Mouse (Mus musculus) megakaryocyte progenitor cell, adult 5-6 weeks (primary cell): ENCODE measurements around the gene Defb5. TPM values are rescaled to one million over a fixed set of nuclear protein-coding genes. Genes with fewer than 3 reads are reported as not detected.
"Not testable (repeated sequence)": the region's sequence is repeated elsewhere in the genome, so short reads cannot be mapped to it uniquely, and the experiment has no call there.

Experiments used
- ATAC-seq: replicated peaks from 2 replicates; pipeline ENCODE4 v1.8.0; 2016; ENCODE audit warnings: mild to moderate bottlenecking, moderate TSS enrichment, inconsistent platforms; ENCODE audit not compliant: poor library complexity
- total RNA-seq, 2 experiments: library from RNA; stranded (forward) in 1 of 2; stranded (reverse) in 1 of 2; fragments of 157-497, 149-512 nt in 1 of 2; fragments of 200-1000 nt in 1 of 2; gene quantifications; 2 replicates each; pipeline versions ENCODE4 v1.2.3 to v1.2.4; 2015 to 2017

Defb5 gene
- total RNA-seq (2015): not detected in 2 replicates
- not detected in 2 replicates for total RNA-seq (2017)

DNA sequence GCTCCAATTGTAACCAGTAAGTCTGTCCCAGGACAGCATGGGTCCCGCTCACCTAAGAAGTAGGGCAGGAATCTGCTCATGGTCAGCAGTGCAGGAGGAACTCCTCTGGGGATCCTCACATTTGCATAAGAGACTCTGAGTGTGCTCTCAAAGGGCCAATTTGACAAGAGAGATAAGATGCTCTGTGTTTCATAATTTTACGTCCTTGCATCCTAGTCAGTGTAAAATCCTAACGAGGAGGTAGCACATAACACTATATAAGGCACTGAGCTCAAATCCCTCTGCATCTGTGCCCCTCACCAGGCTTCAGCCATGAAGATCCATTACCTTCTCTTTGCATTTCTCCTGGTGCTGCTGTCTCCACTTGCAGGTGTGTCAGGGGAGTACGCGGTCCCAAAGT lies at the start of gene Defb5:
Gene Defb5 (plus strand): TSS at position 301 of the 400 bp plus-strand sequence.
- no peak for ATAC-seq

DNA sequence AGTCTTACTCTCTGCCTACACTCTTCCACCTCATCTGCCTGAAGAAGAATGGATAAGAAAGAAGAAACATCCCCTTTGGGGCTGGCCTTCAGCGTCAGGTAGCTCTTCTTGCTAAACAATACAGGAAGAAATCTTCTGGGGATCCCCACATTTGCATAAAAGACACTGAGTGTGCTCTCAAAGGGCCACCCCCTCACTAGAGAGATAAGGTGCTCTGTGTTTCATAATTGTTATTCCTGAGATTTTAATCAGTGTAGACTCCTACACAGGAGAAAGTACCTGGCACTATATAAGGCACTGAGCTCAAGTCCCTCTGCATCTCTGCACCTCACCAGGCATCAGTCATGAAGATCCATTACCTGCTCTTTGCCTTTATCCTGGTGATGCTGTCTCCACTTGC lies 22.2 kb upstream of the Defb5 start, which contains the start of gene Defb6:
Gene Defb6 (plus strand): TSS at position 318 of the 400 bp plus-strand sequence.
- no peak for ATAC-seq

DNA sequence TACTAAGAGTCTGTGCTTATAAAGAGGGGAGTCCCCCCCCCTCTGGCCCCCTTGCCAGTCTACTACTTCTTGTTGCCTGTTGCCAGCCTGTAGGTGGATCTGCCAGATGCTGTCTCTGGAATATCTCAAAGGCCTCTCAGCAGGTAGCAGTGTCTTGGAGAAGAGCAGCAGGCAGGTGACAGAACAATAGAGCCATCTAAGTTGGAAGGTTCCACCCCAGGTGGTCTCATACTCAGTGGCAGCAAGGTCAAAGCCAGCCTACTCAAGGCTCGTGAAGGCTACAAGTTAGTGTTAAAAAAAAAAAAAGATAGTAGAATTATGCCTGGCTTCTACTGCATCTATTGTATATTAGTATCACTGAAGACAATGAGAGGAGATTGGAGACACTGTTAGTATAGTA lies 9.3 kb upstream of the Defb5 start:
- no peak for ATAC-seq

DNA sequence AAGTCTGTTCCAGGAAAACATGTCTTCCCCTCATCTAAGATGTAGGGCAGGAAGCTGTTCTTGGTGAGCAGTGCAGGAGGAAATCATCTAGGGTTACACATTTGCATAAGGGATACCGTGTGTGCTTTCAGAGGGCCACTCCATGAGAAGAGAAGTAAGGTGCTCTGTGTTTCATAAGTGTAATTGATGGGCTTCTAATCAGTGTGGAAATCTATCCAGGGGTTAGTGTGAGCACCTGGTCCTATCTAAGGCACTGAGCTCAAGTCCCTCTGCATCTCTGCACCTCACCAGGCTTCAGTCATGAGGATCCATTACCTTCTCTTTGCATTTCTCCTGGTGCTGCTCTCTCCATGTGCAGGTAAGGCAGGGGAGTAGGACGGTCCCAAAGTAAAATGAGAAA lies 7.8 kb upstream of the Defb5 start, which contains the start of gene Defb46:
Gene Defb46 (plus strand): TSS at position 301 of the 400 bp plus-strand sequence.
- no peak for ATAC-seq

DNA sequence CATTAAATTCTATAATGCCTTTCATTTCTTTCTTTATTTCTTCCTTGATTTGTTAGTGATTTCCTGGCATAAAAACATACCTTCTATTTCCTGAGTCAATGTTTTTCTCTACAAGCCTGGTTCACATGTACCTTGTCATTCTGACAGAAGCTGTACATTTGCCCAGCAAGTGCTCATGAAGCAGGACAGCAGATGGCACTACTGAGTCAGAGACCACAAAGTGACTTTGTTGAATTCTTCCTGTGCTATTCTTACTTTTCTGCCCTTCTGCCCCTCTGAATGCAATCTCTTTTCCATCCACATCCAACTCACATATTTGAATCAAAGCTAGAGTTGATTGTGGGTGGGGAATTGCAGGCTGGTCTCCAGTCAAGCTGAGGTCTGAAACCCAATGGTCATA lies 10.8 kb downstream of the Defb5 start:
- ATAC-seq: no peak

DNA sequence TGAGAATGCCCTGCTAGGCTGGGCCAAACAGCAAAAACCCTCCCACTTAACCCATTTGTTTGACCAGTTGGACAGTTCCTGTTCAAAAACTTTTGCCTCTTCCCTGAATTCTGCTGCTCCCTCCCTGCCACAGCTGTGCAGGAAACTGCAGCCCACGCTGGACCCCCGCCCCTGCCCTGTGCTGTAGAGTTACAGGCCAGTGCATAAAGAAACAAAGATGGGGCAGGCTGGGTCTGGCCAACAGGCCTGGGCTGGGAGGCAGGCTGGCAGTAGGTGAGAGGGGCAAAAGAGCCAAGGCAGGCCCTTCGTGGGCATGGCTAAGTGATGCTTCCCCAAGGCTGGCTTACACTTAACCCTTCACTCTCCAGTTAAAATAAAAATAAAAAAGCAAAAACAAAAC lies 12.3 kb downstream of the Defb5 start:
- no peak for ATAC-seq

DNA sequence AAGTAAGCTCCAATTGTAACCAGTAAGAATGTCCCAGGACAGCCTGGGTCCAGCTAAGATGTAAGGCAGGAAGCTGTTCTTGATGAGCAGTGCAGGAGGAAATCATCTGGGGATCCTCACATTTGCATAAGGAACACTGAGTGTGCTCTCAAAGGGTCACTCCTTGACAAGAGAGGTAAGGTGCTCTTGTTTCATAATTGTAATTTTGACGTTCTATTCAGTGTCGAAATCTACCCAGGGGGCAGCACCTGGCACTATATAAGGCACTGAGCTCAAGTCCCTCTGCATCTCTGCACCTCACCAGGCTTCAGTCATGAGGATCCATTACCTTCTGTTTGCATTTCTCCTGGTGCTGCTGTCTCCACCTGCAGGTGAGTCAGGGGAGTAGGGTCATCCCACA lies 45.7 kb downstream of the Defb5 start, which contains the start of gene Defb3:
Gene Defb3 (plus strand): TSS at position 301 of the 400 bp plus-strand sequence.
- ATAC-seq: not testable (repeated sequence)

DNA sequence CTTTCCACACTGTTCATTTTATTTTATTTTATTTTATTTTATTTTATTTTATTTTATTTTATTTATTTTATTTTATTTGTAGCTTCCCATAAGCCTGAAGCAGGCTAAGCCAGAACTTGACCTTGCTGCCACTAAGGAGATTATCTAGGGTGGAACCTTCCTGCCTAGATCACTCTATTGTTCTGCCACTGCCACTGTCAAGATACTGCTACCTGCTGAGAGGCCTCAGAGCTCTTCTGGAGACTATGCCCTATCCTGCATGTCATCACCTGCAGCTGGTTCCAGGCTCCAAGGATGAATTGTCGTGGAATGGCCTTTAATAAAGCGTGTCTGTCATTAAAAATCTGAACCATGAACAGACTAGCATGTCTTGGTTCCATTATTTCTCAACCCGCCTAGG lies 51.0 kb downstream of the Defb5 start:
- not testable (repeated sequence) for ATAC-seq

Other genes with a start within 250 kb of the Defb5 start
- gene Defb38, start 221.0 kb upstream of the Defb5 start, total RNA-seq (2015): not detected in 2 replicates
- not detected in 2 replicates for gene Defb38, start 221.0 kb upstream of the Defb5 start, total RNA-seq (2017)
- gene Defb39, start 182.8 kb upstream of the Defb5 start, total RNA-seq (2015): not detected in 2 replicates
- gene Defb39, start 182.8 kb upstream of the Defb5 start, total RNA-seq (2017): not detected in 2 replicates
- gene Defb12, start 132.7 kb upstream of the Defb5 start, total RNA-seq (2015): not detected in 2 replicates
- gene Defb12, start 132.7 kb upstream of the Defb5 start, total RNA-seq (2017): not detected in 2 replicates
- not detected in 2 replicates for gene Defb34, start 123.8 kb upstream of the Defb5 start, total RNA-seq (2015)
- not detected in 2 replicates for gene Defb34, start 123.8 kb upstream of the Defb5 start, total RNA-seq (2017)
- not detected in 2 replicates for gene Gm45826, start 106.8 kb upstream of the Defb5 start, total RNA-seq (2015)
- gene Gm45826, start 106.8 kb upstream of the Defb5 start, total RNA-seq (2017): not detected in 2 replicates
- gene Defb14, start 53.2 kb upstream of the Defb5 start, total RNA-seq (2015): not detected in 2 replicates
- gene Defb14, start 53.2 kb upstream of the Defb5 start, total RNA-seq (2017): not detected in 2 replicates
- gene Defb4, start 48.9 kb upstream of the Defb5 start, total RNA-seq (2015): not detected in 2 replicates
- gene Defb4, start 48.9 kb upstream of the Defb5 start, total RNA-seq (2017): not detected in 2 replicates
- not detected in 2 replicates for gene Defb6, start 22.1 kb upstream of the Defb5 start, total RNA-seq (2015)
- not detected in 2 replicates for gene Defb6, start 22.1 kb upstream of the Defb5 start, total RNA-seq (2017)
- gene Defb46, start 7.7 kb upstream of the Defb5 start, total RNA-seq (2015): not detected in 2 replicates
- gene Defb46, start 7.7 kb upstream of the Defb5 start, total RNA-seq (2017): not detected in 2 replicates
- not detected in 2 replicates for gene Defb3, start 45.8 kb downstream of the Defb5 start, total RNA-seq (2015)
- gene Defb3, start 45.8 kb downstream of the Defb5 start, total RNA-seq (2017): not detected in 2 replicates
- not detected in 2 replicates for gene Defb8, start 200.0 kb downstream of the Defb5 start, total RNA-seq (2015)
- gene Defb8, start 200.0 kb downstream of the Defb5 start, total RNA-seq (2017): not detected in 2 replicates
- gene Defb7, start 247.5 kb downstream of the Defb5 start, total RNA-seq (2015): not detected in 2 replicates
- not detected in 2 replicates for gene Defb7, start 247.5 kb downstream of the Defb5 start, total RNA-seq (2017)